19 mouse cellular contexts compared by ENCODE assay signal in genomic region chr1:154090521-154091490, GRCm38 (mm10).
DNase-seq lines count a peak whose midpoint lies in the region; ATAC-seq and TF ChIP-seq lines count a peak whose summit lies in the region.
"Had no signal": no experiment of that assay in that cellular context is flagged by ENCODE, and none has a peak within 500 bp of the region (broad histone marks: within the 10 kb centered on the region; RNA-seq: fewer than 3 reads in every experiment).

No protein-coding gene starts in this region.

- H3K9me3 ChIP-seq in heart, embryonic 13.5 days, result peaks cover 5% of the 10 kb centered on the region; the same call in 1 of the 2 replicates
- H3K9me3 ChIP-seq: embryonic facial prominence, embryonic 10.5 days; forebrain, embryonic 13.5 days; G1E; heart, embryonic 10.5 days; hindbrain, embryonic 15.5 days had no signal

- 0 out of 2 replicates have a peak overlapping the region, but pooled peaks have one; percentile 34 for H3K27ac ChIP-seq in heart, embryonic 13.5 days (replicated peaks)
- no peak overlapping the region for H3K27ac ChIP-seq in kidney, adult 2 months (ENCODE audit: insufficient read depth, low read depth, low read length)
- H3K27ac ChIP-seq: embryonic facial prominence, embryonic 10.5 days; forebrain, embryonic 13.5 days; heart, embryonic 10.5 days; hindbrain, embryonic 15.5 days had no signal

- no peak for TF ChIP-seq POLR2A in kidney, adult 2 months (IDR thresholded peaks at IDR 0.05; ENCODE audit: low read depth, low read length)

- whole genome bisulfite sequencing in heart, embryonic 13.5 days, result 45% methylated on average over 7 of the region's 7 CpGs
- 46% methylated on average over 7 of the region's 7 CpGs for WGBS in kidney, adult 2 months

- no peak overlapping the region for H3K4me2 ChIP-seq in heart, embryonic 13.5 days
- H3K4me2 ChIP-seq: forebrain, embryonic 13.5 days; hindbrain, embryonic 15.5 days had no signal

- peaks cover 16% of the 10 kb centered on the region for H3K4me1 ChIP-seq in heart, embryonic 13.5 days
- H3K4me1 ChIP-seq in kidney, adult 2 months (ENCODE audit: control insufficient read depth, insufficient read depth, low read length), result peaks cover 6% of the 10 kb centered on the region; the same call in 1 of the 2 replicates
- H3K4me1 ChIP-seq: embryonic facial prominence, embryonic 10.5 days; forebrain, embryonic 13.5 days; hindbrain, embryonic 15.5 days had no signal

- H3K36me3 ChIP-seq in heart, embryonic 13.5 days, result no peaks in the 10 kb centered on the region
- no peaks in the 10 kb centered on the region for H3K36me3 ChIP-seq in kidney, adult 2 months (ENCODE audit: control insufficient read depth, insufficient read depth, low read length)
- H3K36me3 ChIP-seq: embryonic facial prominence, embryonic 10.5 days; G1E; heart, embryonic 10.5 days; hindbrain, embryonic 15.5 days had no signal

- TF ChIP-seq CTCF in kidney, adult 2 months (conservative IDR thresholded peaks at IDR 0.05; ENCODE audit: insufficient read depth, insufficient read length, low read depth, low read length), result no peak

- ATAC-seq in heart, embryonic 13.5 days (ENCODE audit: extremely low read depth, insufficient number of reproducible peaks, low FRiP score, low TSS enrichment), result no peak
- ATAC-seq: forebrain, embryonic 13.5 days; forebrain, postnatal 0 days; intestine, embryonic 16.5 days had no signal

- H3K4me3 ChIP-seq in heart, embryonic 13.5 days, result no peak overlapping the region
- no peak overlapping the region for H3K4me3 ChIP-seq in kidney, adult 2 months (ENCODE audit: insufficient read depth, low read depth, low read length)
- H3K4me3 ChIP-seq: embryonic facial prominence, embryonic 10.5 days; forebrain, embryonic 13.5 days; heart, embryonic 10.5 days; hindbrain, embryonic 15.5 days had no signal

- no peak for DNase-seq in heart, adult 18-20 months
- peak; percentile 53 for DNase-seq in kidney, adult 2 months
- DNase-seq in kidney, postnatal 4 days, result no peak
- DNase-seq in ES-CJ7 (ENCODE audit: low read depth, low spot score), result peak; percentile 43
- peak; percentile 39 for DNase-seq in yolk sac, embryonic 10.5 days (ENCODE audit: low spot score)
- DNase-seq in MN1 (ENCODE audit: low spot score), result no peak
- DNase-seq: adrenal gland, adult 2 months; adrenal gland, postnatal 25 days; cerebellum, adult 18-20 months; cerebellum, adult 9-11 months; forebrain, postnatal 0 days; gastrocnemius, postnatal 14 days had no signal

- no peak overlapping the region for H3K9ac ChIP-seq in heart, embryonic 13.5 days
- H3K9ac ChIP-seq: forebrain, embryonic 13.5 days; forebrain, postnatal 0 days; hindbrain, embryonic 15.5 days had no signal

- no peaks in the 10 kb centered on the region for H3K27me3 ChIP-seq in heart, embryonic 13.5 days (replicated peaks)
- H3K27me3 ChIP-seq in kidney, adult 2 months (replicated peaks; ENCODE audit: control insufficient read depth, insufficient read depth, low read length), result no peaks in the 10 kb centered on the region
- H3K27me3 ChIP-seq: forebrain, embryonic 13.5 days; hindbrain, embryonic 15.5 days had no signal

Comparison
In these comparisons a context has a peak if more than half of its experiments do, and no peak if none do; other contexts are left out.
1. DNase-seq: peak in kidney, adult 2 months (single experiment), ES-CJ7 (single experiment) and yolk sac, embryonic 10.5 days (single experiment); none in heart, adult 18-20 months (0 of 2), kidney, postnatal 4 days (0 of 2) and MN1 (single experiment).